Mouse (Mus musculus): ENCODE data around the gene Prss32. TPM values are rescaled to one million over a fixed set of nuclear protein-coding genes. Genes with fewer than 3 reads are reported as not detected.
"Not testable (repeated sequence)": the region's sequence is repeated elsewhere in the genome, so short reads cannot be mapped to it uniquely, and the experiment has no call there.

Prss32 gene
- polyA plus RNA-seq, 1 experiment = not detected

DNA sequence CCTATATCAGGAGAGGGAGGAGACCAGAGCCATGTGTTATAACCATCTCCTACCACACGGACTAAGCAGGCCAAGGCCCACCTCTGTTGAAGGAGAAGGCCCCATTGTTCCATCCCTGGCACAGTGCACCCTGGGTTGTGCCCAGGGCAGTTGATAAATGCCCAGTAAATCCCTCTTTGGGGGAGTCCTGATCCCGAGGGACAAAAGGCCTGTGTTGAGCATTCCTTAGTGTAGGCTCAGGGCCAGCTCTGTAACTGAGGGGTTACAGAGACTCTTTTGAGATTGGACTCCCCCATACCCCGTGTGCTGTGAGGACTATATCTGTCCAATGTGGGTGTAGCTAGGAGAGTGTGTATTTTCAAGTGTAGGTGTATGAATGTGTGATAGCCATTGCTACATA is 33.1 kb downstream of the Prss32 start:
- H3K36me3 ChIP-seq (ENCODE audit: control insufficient read depth, insufficient read depth, low read length) = no peaks in the 10 kb centered on the region
- 55% methylated on average over 3 of the region's 3 CpGs for WGBS

DNA sequence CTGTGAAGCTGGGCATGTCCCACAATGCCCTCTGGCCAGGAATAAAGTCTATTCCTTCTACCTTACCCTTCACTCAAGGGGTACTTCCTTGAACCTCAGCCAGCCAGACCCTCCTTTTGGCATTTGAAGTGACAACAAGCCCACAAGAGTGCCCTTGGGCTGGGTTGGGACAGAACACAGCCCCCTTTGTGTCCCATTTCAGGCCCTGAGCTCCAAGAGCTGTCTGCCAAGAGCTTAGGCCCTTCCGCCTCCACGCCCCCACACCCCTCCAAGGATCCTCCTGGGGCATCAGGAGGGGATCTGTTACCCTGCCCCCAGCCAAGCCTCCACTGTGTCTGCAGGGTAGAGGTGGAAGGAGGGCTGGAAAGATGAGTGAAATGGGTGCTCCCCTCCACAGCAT is 33.5 kb downstream of the Prss32 start:
- Histone ChIP-seq H3K36me3 (ENCODE audit: control insufficient read depth, insufficient read depth, low read length) (no peaks in the 10 kb centered on the region), H3K27me3 (replicated peaks; ENCODE audit: control insufficient read depth, insufficient read depth, low read length) (no peaks in the 10 kb centered on the region), H3K4me1 (ENCODE audit: control insufficient read depth, insufficient read depth, low read length) (no peaks in the 10 kb centered on the region), H3K27ac (ENCODE audit: insufficient read depth, low read depth, low read length) (no peak overlapping the region), H3K4me3 (ENCODE audit: insufficient read depth, low read depth, low read length) (no peak overlapping the region)
- TF ChIP-seq POLR2A (IDR thresholded peaks at IDR 0.05; ENCODE audit: low read depth, low read length) (no peak), CTCF (conservative IDR thresholded peaks at IDR 0.05; ENCODE audit: insufficient read depth, insufficient read length, low read depth, low read length) (no peak)
- DNase-seq = no peak
- WGBS = 92% methylated on average over 2 of the region's 2 CpGs

More for the DNA sequence above, 33.1 kb downstream of the Prss32 start:
- no peak for DNase-seq
- TF ChIP-seq POLR2A (IDR thresholded peaks at IDR 0.05; ENCODE audit: low read depth, low read length) = no peak
- no peak for TF ChIP-seq CTCF (conservative IDR thresholded peaks at IDR 0.05; ENCODE audit: insufficient read depth, insufficient read length, low read depth, low read length)
- H3K4me1 ChIP-seq (ENCODE audit: control insufficient read depth, insufficient read depth, low read length) = no peaks in the 10 kb centered on the region
- H3K27ac ChIP-seq (ENCODE audit: insufficient read depth, low read depth, low read length) = no peak overlapping the region
- H3K27me3 ChIP-seq (replicated peaks; ENCODE audit: control insufficient read depth, insufficient read depth, low read length) = no peaks in the 10 kb centered on the region
- no peak overlapping the region for H3K4me3 ChIP-seq (ENCODE audit: insufficient read depth, low read depth, low read length)

GRCm38 (mm10) chr17:23880576-23880975 is 36.9 kb downstream of the Prss32 start, which contains the start of the genes Dcpp1 and Dcpp2:
Gene Dcpp1 (plus strand): TSS chr17:23880876.
Gene Dcpp2 (plus strand): TSS chr17:23880880.
- not testable (repeated sequence) for H3K36me3 ChIP-seq (ENCODE audit: control insufficient read depth, insufficient read depth, low read length); H3K4me1 ChIP-seq (ENCODE audit: control insufficient read depth, insufficient read depth, low read length); H3K27ac ChIP-seq (ENCODE audit: insufficient read depth, low read depth, low read length); DNase-seq; H3K4me3 ChIP-seq (ENCODE audit: insufficient read depth, low read depth, low read length); H3K27me3 ChIP-seq (replicated peaks; ENCODE audit: control insufficient read depth, insufficient read depth, low read length)
- WGBS = 70% methylated on average over 4 of the region's 4 CpGs

Other genes with a start within 250 kb of the Prss32 start
- gene Zfp13, start 244.4 kb upstream of the Prss32 start, polyA plus RNA-seq (2012; rRNA removed) = 7.9 and 9.8 TPM in 2 replicates
- 0.11 TPM in 1 of 2 replicates, not detected in the other for gene Zscan10, start 243.0 kb upstream of the Prss32 start, polyA plus RNA-seq (2012; rRNA removed)
- 0.18 and 0.38 TPM in 2 replicates for gene Mmp25, start 198.6 kb upstream of the Prss32 start, polyA plus RNA-seq (2012; rRNA removed)
- 1.7 TPM in 2 replicates for gene Bicdl2, start 183.3 kb upstream of the Prss32 start, polyA plus RNA-seq (2012; rRNA removed)
- gene Hcfc1r1, start 170.3 kb upstream of the Prss32 start, polyA plus RNA-seq (2012; rRNA removed) = 367 and 378 TPM in 2 replicates
- gene Thoc6, start 170.0 kb upstream of the Prss32 start, polyA plus RNA-seq (2012; rRNA removed) = 14.2 and 15.7 TPM in 2 replicates
- gene Tnfrsf12a, start 166.4 kb upstream of the Prss32 start, polyA plus RNA-seq (2012; rRNA removed) = 10.0 and 14.4 TPM in 2 replicates
- gene Cldn6, start 164.6 kb upstream of the Prss32 start, polyA plus RNA-seq (2012; rRNA removed) = 2.5 and 2.6 TPM in 2 replicates
- 0.14 and 0.45 TPM in 2 replicates for gene Cldn9, start 159.8 kb upstream of the Prss32 start, polyA plus RNA-seq (2012; rRNA removed)
- gene 1520401A03Rik, start 121.1 kb upstream of the Prss32 start, polyA plus RNA-seq (2012; rRNA removed) = 0.05 TPM in 1 of 2 replicates, not detected in the other
- gene Pkmyt1, start 117.5 kb upstream of the Prss32 start, polyA plus RNA-seq (2012; rRNA removed) = 4.1 and 5.2 TPM in 2 replicates
- 9.7 and 10.8 TPM in 2 replicates for gene Paqr4, start 103.0 kb upstream of the Prss32 start, polyA plus RNA-seq (2012; rRNA removed)
- 0.17 and 0.27 TPM in 2 replicates for gene Kremen2, start 98.0 kb upstream of the Prss32 start, polyA plus RNA-seq (2012; rRNA removed)
- gene Flywch1, start 72.3 kb upstream of the Prss32 start, polyA plus RNA-seq (2012; rRNA removed) = 41.7 and 45.2 TPM in 2 replicates
- gene Flywch2, start 57.8 kb upstream of the Prss32 start, polyA plus RNA-seq (2012; rRNA removed) = 9.3 and 12.2 TPM in 2 replicates
- 394 and 443 TPM in 2 replicates for gene Srrm2, start 53.3 kb upstream of the Prss32 start, polyA plus RNA-seq (2012; rRNA removed)
- gene Elob, start 14.7 kb upstream of the Prss32 start, polyA plus RNA-seq (2012; rRNA removed) = 687 and 762 TPM in 2 replicates
- gene Prss33, start 7.8 kb upstream of the Prss32 start, polyA plus RNA-seq (2012; rRNA removed) = not detected in 2 replicates
- 0.08 and 0.16 TPM in 2 replicates for gene Prss41, start 317 bp downstream of the Prss32 start, polyA plus RNA-seq (2012; rRNA removed)
- 0.14 TPM in 2 replicates for gene Prss21, start 24.2 kb downstream of the Prss32 start, polyA plus RNA-seq (2012; rRNA removed)
- gene Dcpp1, start 37.0 kb downstream of the Prss32 start, polyA plus RNA-seq (2012; rRNA removed) = not detected in 2 replicates
- gene Dcpp2, start 37.0 kb downstream of the Prss32 start, polyA plus RNA-seq (2012; rRNA removed) = not detected in 2 replicates
- gene Dcpp3, start 73.6 kb downstream of the Prss32 start, polyA plus RNA-seq (2012; rRNA removed) = not detected in 2 replicates
- gene Sbp, start 97.8 kb downstream of the Prss32 start, polyA plus RNA-seq (2012; rRNA removed) = not detected in 2 replicates
- not detected in 2 replicates for gene Sbpl, start 111.4 kb downstream of the Prss32 start, polyA plus RNA-seq (2012; rRNA removed)
- 0.71 and 0.95 TPM in 2 replicates for gene Prss30, start 136.7 kb downstream of the Prss32 start, polyA plus RNA-seq (2012; rRNA removed)
- gene Prss22, start 154.2 kb downstream of the Prss32 start, polyA plus RNA-seq (2012; rRNA removed) = 0.23 and 0.26 TPM in 2 replicates
- gene Prss27, start 194.3 kb downstream of the Prss32 start, polyA plus RNA-seq (2012; rRNA removed) = 0.16 and 0.30 TPM in 2 replicates
- 16.1 and 16.5 TPM in 2 replicates for gene Kctd5, start 229.6 kb downstream of the Prss32 start, polyA plus RNA-seq (2012; rRNA removed)